Mouse (Mus musculus) lung, adult 2 months (tissue): ENCODE data around the gene Olfm2.

Experiments used
- CTCF ChIP-seq: fragments of 200-500 bp; IDR thresholded peaks from 2 replicates; pipeline ENCODE4 v1.5.1; 2011; ENCODE audit warnings: mild to moderate bottlenecking, low read length, control low read depth; ENCODE audit not compliant: insufficient read depth
- POLR2A ChIP-seq: fragments of 200-500 bp; IDR thresholded peaks from 2 replicates; pipeline ENCODE4 v1.6.1; 2011; ENCODE audit warnings: low read depth, mild to moderate bottlenecking, control low read depth, low read length, borderline replicate concordance; ENCODE audit errors: extremely low read depth

- TF ChIP-seq POLR2A (no peak), CTCF (no peak)
These were observed 10.0 kb upstream of the Olfm2 start for GRCm38 (mm10) chr9:20756081-20756700.
